Mouse (Mus musculus) right cerebral cortex, adult 2 months (tissue): Measurements from ENCODE around the gene Itpr3.
A peak's percentile ranks its signal among the peaks of the same experiment; 100 is the strongest.

ENCODE experiments used
- DNase-seq, 2 experiments: peaks; one replicate each; pipeline ENCODE4 v3.0.0; 2021 to 2022; ENCODE audit warnings: low spot score in 2 of 2

Itpr3 gene

GRCm38 (mm10) chr17:27056812-27057516 is at the start of gene Itpr3:
Gene Itpr3 (plus strand): TSS chr17:27057304.
- no peak for DNase-seq

GRCm38 (mm10) chr17:27008277-27008676 is 48.8 kb upstream of the Itpr3 start:
- DNase-seq, result no peak

DNA sequence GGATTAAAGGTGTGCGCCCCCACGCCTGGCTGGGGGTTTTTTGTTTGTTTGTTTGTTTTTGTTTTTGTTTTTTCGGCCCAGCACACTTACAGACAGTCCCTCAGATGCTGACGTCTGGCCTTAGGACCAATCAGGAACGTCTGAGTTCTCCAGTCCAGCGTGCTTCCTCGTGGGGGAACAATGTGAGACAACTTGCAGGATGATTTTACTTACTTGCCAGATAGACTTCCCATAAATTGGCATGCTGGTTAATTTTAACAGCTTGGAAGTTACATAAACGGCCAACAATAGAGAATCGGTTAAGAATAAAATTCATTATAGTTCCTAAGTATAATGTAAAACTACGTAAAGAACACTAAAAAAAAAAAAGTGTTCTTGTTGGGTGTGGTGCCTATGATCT is 45.9 kb upstream of the Itpr3 start:
- DNase-seq, result no peak

DNA sequence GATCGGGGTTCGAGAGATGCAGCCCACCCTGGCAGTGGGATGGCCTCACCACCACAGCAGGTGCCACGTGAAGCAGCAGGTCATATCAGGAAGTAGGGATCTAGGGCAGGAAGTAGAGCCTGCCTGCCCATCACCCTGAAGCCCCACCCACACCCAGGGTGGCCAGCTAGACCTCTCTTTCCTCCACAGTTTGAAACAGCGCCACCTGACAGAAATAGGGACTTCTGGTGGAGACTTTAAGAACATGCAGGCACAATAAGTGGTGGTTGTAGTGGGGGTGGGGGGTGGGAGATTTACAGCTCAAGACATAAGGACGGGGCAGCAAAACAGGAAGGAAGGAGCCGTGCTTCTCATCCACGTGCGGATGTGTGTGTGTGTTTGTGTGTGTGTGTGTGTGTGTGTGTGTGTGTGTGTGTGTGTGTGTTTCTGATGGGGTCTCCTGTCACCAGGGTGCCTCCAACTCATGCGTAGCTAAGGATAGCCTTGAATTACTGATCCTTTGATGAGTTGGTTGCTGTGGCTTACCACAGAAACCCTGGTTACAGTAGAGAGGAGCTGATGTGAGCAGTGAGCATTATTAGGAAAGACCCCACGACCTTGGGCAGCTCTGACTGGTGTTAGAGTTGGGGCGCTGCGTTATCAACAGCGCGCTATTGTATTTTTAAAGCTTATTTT is 45.0 kb upstream of the Itpr3 start:
- DNase-seq, result no peak

- DNase-seq, result peak; percentile 53 to 57
These were observed 44.2 kb upstream of the Itpr3 start for GRCm38 (mm10) chr17:27012909-27013308.

DNA sequence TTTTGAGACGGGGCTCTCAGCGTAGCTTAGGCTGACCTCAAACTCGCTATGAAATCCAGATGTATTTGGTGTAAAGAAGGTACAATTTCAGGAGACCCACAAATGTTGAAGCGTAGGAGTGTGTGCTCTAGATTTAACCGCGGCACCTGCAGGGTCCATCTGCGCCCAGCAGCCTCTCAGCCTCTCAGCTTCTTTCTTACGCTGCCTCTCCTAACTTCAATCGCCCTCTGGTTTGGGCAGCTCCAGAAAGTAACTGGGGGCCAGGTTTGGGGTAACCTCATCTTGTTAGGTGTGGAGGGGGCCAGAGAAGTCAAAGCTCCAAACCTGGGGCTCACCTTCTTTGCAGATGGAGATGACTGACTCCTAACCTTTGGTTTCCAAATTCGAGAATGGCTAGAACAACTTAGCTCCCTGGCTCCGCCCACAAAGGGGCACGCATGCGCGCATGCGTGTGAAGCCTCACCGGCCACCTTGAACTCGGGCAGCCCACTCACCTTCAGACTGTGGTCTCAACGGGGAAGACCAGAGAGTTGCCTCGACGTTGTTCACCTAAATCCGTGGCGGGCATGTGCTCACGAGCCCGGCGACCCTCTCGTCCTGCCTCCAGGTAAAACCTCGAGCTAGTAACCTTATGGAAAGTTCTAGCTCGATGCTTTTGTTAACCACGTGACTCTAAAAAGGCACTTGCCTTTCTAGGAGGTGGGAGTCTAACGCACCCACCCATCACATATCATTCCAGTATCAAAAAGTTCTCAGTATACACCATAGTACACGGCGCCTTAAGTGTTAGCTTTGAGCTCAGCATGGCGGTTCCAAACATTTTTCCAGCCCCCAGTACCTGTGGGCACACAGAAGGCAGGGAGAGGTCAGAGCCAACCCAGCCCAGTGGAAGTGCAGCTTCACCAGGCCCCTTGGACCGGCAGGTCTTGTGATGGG is 39.3 kb upstream of the Itpr3 start:
- peak; percentile 81 to 86 for DNase-seq

DNA sequence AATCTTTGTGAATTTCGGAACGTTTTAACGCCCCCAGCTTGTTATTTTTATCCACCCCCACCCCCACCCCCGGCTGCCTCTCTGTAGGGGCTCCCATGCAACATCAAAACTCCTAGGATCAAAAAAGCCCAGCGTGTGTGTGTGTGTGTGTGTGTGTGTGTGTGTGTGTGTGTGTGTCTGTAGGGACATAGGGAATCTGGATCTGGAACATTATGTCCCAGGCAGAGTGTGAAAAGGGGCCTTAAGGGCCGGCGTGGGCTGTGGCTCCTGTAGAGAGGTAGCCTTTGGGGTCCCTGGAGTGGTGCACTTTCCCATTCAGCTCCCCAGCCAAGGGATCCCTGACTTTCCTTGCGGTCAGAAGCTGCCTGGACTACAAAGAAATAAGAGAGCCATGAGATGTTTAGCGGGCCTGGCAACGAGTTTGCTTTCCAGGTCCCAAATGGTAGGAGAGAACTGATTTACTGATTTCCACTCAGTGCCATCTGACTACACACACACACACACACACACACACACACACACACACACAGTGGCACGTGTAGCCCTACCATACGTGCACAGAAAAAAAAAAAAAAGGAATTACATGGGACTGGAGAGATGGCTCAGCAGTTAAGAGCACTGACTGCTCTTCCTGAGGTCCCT is 38.4 kb upstream of the Itpr3 start:
- peak; percentile 55 to 63 for DNase-seq

- DNase-seq, result no peak
These were observed 36.0 kb upstream of the Itpr3 start for GRCm38 (mm10) chr17:27021076-27021475.

DNA sequence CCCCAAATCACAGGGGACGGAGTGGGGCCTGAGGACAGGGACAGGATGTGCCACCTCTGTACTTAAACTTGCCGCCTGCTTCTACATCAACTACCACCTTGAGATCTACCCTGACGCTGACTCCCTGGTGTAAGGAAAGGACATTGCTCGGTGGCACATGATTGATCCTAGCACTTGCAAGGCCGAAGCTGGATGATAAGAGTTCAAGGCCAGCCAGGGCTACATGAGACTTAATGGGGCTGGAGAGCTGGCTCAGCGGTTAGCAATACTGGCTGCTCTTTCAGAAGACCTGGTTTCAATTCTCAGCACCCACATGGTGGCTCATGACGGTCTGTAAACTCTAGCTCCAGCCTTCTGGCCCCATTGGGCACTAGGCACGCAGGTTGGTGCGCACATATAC is 35.4 kb upstream of the Itpr3 start:
- DNase-seq, result no peak

GRCm38 (mm10) chr17:27023342-27023741 is 33.8 kb upstream of the Itpr3 start:
- no peak for DNase-seq

- DNase-seq, result no peak
These were observed 31.7 kb upstream of the Itpr3 start for GRCm38 (mm10) chr17:27025326-27025902.

DNA sequence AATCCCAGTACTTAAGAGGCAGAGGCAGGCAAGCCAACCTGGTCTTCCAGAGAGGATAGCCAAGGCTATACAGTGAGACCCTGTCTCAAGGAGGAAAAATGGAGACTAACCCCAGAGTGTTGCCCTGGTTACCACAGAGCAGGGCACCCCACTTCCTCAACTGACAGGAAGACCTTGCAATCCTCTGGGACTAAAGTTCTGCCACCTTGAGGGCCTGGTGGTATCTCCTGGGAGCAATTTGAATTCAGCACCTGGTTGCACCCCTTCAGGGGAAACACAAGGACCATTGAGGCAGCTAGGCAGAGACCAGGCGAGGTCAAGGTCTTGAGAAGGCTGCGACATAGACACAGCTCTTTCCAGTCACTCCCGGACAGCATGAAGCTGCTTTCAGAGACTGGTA is 31.2 kb upstream of the Itpr3 start:
- no peak for DNase-seq

GRCm38 (mm10) chr17:27027460-27028283 is 29.4 kb upstream of the Itpr3 start:
- DNase-seq, result no peak

GRCm38 (mm10) chr17:27028284-27028795 is 28.8 kb upstream of the Itpr3 start:
- DNase-seq, result peak; percentile 89 to 93

DNA sequence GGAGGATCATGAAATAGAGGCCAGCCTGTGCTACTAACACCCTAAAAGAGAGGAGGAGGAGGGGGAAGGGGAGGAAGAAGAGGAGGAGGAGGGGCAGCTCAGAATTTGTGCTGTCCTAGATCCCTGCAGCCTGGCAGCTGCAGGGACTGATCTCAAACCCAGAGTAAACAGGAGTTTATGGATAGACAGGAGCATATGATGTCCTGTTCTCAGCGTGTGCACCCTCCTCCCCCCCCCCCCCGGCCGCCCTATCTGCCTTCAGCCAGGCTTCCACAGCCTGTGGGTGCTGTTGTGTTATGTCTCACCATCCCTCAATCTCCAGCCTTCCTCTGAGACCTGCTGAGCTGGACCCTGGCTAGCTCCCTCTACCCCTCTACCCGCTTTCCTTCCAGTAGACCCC is 28.2 kb upstream of the Itpr3 start, which contains the start of gene Bak1:
TSS of gene Bak1 (minus strand) at position 101 of the 400 bp plus-strand sequence.
- no peak for DNase-seq

GRCm38 (mm10) chr17:27029431-27029830 is 27.7 kb upstream of the Itpr3 start:
- DNase-seq, result no peak

- DNase-seq, result no peak
These were observed 26.2 kb upstream of the Itpr3 start for GRCm38 (mm10) chr17:27030896-27031295.

DNA sequence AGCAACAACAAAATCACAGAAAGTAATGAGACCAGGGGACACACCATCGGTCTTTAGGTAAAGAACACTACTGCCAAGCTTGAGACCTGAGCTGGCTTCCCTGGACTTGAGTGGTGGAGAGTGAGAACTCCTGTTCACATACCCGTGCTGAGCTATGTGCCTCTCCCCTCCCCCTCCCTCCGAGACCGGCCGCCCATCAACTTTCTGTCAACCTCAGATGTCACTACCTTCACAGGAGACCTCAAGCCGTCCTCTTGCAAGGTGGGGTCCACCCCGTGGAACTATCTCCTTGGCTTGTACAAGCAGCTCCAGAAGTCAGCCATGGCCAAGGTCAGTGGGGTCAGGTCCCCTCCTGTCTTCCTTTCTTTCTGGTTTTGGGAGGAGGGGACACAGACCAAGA is 24.8 kb upstream of the Itpr3 start:
- no peak for DNase-seq

- peak; percentile 74 to 85 for DNase-seq
These were observed 24.2 kb upstream of the Itpr3 start for GRCm38 (mm10) chr17:27032869-27033268.

DNA sequence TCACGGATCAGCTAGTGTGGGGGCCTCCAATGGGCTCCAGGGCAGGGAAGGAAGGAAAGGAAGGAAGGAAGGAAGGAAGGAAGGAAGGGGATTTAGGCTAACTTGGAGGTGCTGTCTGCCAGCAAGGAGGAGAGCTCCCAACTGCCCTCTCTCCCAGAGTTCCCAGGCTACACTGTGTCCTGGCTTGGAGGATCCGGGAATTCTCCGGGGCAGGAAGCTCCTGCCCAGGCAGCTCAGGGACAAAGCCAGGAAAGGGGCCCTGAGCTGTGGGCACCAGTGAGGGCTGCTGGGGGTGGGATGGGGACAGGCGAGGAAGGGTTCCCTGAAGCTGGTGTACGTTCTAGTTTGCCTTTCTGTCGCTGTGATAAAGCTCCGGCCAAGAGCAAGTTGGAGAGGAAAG is 20.6 kb upstream of the Itpr3 start:
- no peak for DNase-seq
